Mouse (Mus musculus) stomach, postnatal 0 days (tissue): ENCODE data around the gene Coa3. TPM values are rescaled to one million over a fixed set of nuclear protein-coding genes. Genes with fewer than 3 reads are reported as not detected.

Source experiments
- ATAC-seq: fragments of 200-750 bp; cut with Nextera tagmentation; 2 replicates; pipeline ENCODE4 v1.8.0; 2017; ENCODE audit not compliant: low FRiP score, low TSS enrichment
- DNase-seq: peaks from one replicate; pipeline ENCODE4 v3.0.0-alpha.2; 2016; ENCODE audit warnings: low spot score
- H3K27ac ChIP-seq: fragments of 300-500 bp; sonication (generic); replicated peaks from 2 replicates; pipeline ENCODE4 v1.5.1; 2014; ENCODE audit warnings: mild to moderate bottlenecking, control low read depth
- H3K27me3 ChIP-seq: fragments of 300-500 bp; sonication (generic); 2 replicates; pipeline ENCODE4 v1.6.1; 2014; ENCODE audit warnings: low read length; ENCODE audit not compliant: control insufficient read depth, insufficient read depth
- H3K36me3 ChIP-seq: fragments of 300-500 bp; sonication (generic); 2 replicates; pipeline ENCODE4 v1.6.1; 2014; ENCODE audit warnings: low read length, mixed read lengths; ENCODE audit not compliant: control insufficient read depth, insufficient read depth
- H3K4me1 ChIP-seq: fragments of 300-500 bp; sonication (generic); replicated peaks from 2 replicates; pipeline ENCODE4 v1.6.1; 2014; ENCODE audit warnings: antibody characterized with exemption; ENCODE audit not compliant: control insufficient read depth, insufficient read depth
- H3K4me2 ChIP-seq: fragments of 300-500 bp; sonication (generic); replicated peaks from 2 replicates; pipeline ENCODE4 v1.6.1; 2014; ENCODE audit warnings: low read depth, mild to moderate bottlenecking, control low read depth, moderate library complexity
- H3K4me3 ChIP-seq: fragments of 300-500 bp; sonication (generic); 2 replicates; pipeline ENCODE4 v1.5.1; 2014; ENCODE audit warnings: low read depth, low read length, control low read depth
- H3K9ac ChIP-seq: fragments of 300-500 bp; sonication (generic); 2 replicates; pipeline ENCODE4 v1.6.1; 2014; ENCODE audit warnings: mild to moderate bottlenecking, low read length, control low read depth, mixed read lengths
- H3K9me3 ChIP-seq: fragments of 300-500 bp; sonication (generic); 2 replicates; pipeline ENCODE4 v1.6.1; 2016; ENCODE audit warnings: low read length; ENCODE audit not compliant: control insufficient read depth
- CTCF ChIP-seq: IDR thresholded peaks from 2 replicates; pipeline ENCODE4 v1.5.1; 2016; ENCODE audit warnings: antibody characterized with exemption, low read depth, mild to moderate bottlenecking, moderate library complexity
- EP300 ChIP-seq: optimal IDR thresholded peaks from 2 replicates; pipeline ENCODE3; 2016; ENCODE audit warnings: antibody characterized with exemption
- WGBS: fragments of 180-500 bp; shearing (Covaris S2); extraction: QIAGEN DNeasy Blood & Tissue Kit; methylation state at CpG from one replicate; pipeline ENCODE4 v1.1.7; 2014; 5-methylcytosine and 5-hydroxymethylcytosine counted together
- polyA plus RNA-seq: library from polyadenylated mRNA; unstranded; fragments of >200 nt; fragmentation: Nextera tagmentation; extraction: Ambion mirVana; gene quantifications from 2 replicates; pipeline ENCODE4 v1.2.1, GENCODE M21; 2015

Gene Coa3
- polyA plus RNA-seq, 1 experiment from 2014 or later, result 180 TPM

DNA sequence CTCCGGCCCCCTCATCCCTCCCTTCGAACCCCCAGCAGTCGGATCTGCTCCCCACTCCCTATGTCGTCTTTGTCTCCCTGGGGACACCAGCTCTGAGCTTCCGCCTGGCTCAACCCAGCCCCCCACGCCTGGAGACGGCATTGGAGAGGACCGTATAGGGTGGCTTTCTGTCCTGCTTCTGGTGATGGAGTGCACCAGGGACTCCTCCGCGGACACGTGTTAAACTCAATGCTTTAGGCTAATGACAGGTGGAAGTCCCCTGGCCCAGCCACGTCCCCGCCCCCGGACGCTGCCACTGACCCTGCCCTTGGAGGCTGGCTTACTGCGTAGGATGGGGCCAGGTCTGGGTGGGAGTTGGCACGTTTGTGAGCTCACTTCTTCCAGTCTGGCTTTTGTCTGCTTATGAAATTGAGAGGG lies 37.6 kb upstream of the Coa3 start:
- WGBS, result 0% methylated on average over 17 of the region's 17 CpGs
- ATAC-seq, result peak; percentile 45

GRCm38 (mm10) chr11:101315665-101316500 lies 37.0 kb upstream of the Coa3 start, which contains the start of gene Psme3:
TSS of gene Psme3 (plus strand) at chr11:101316213.
- peak; percentile 94 for ATAC-seq
- peaks cover 3% of the 10 kb centered on the region; the same call in 1 of the 2 replicates for H3K4me1 ChIP-seq
- under 1% methylated on average over 49 of the region's 62 CpGs for WGBS

More for the DNA sequence above, 37.6 kb upstream of the Coa3 start:
- Histone ChIP-seq H3K4me3 (peak overlapping the region; percentile 95), H3K4me2 (peak overlapping the region; percentile 88), H3K9me3 (no peaks in the 10 kb centered on the region), H3K4me1 (peaks cover 3% of the 10 kb centered on the region; the same call in 1 of the 2 replicates), H3K27ac (peak overlapping the region; percentile 78), H3K9ac (peak overlapping the region; percentile 91), H3K27me3 (no peaks in the 10 kb centered on the region), H3K36me3 (peaks cover 22% of the 10 kb centered on the region)
- DNase-seq, result peak; percentile 54
- TF ChIP-seq CTCF (no peak), EP300 (no peak)

DNA sequence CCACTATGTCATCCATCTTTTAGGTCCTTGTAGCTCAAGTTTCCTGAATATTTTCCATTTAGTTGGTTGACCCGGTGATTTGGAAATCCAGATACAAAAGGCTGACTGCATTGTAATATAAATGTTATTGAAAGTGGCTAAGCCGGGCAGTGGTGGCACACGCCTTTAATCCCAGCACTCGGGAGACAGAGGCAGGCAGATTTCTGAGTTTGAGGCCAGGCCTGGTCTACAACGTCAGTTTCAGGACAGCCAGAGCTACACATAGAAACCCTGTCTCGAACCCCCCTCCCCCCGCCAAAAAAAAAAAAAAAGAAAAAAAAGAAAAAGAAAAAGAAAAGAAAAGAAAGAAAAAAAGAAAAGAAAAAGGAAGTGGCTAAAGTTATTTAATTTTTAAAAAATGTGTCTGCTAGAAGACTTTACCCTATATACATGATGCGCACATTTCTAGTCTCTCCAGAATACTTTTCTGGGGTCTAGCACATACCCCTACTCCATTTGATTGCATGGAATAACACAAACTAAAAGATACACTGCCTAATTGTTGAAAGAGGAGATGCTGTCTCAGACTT lies 36.3 kb upstream of the Coa3 start:
- no peak for ATAC-seq
- WGBS, result 76% methylated on average over 8 of the region's 8 CpGs
- TF ChIP-seq CTCF, result no peak
- no peak for TF ChIP-seq EP300

More at GRCm38 (mm10) chr11:101315665-101316500, 37.0 kb upstream of the Coa3 start, which contains the start of gene Psme3:
- Histone ChIP-seq H3K4me2 (peak within 1 kb of the TSS; percentile 88), H3K27me3 (no peaks in the 10 kb centered on the region), H3K9ac (peak within 1 kb of the TSS; percentile 91), H3K27ac (peak within 1 kb of the TSS; percentile 78), H3K4me3 (peak within 1 kb of the TSS; percentile 95), H3K9me3 (no peaks in the 10 kb centered on the region), H3K36me3 (peaks cover 17% of the 10 kb centered on the region)
- peak; percentile 94 for DNase-seq
- peak; percentile 12; the same call in 1 of the 2 replicates for TF ChIP-seq CTCF
- peak; percentile 15 for TF ChIP-seq EP300

GRCm38 (mm10) chr11:101314567-101314966 lies 35.7 kb upstream of the Coa3 start:
- WGBS, result 87% methylated on average over 1 of the region's 1 CpGs
- no peak for DNase-seq
- H3K4me1 ChIP-seq, result peaks cover 3% of the 10 kb centered on the region; the same call in 1 of the 2 replicates
- no peak for ATAC-seq
- H3K27me3 ChIP-seq, result no peaks in the 10 kb centered on the region
- no peak overlapping the region for H3K4me2 ChIP-seq
- no peak overlapping the region for H3K27ac ChIP-seq
- no peaks in the 10 kb centered on the region for H3K9me3 ChIP-seq
- H3K9ac ChIP-seq, result no peak overlapping the region
- H3K36me3 ChIP-seq, result peaks cover 6% of the 10 kb centered on the region; the same call in 1 of the 2 replicates
- no peak overlapping the region for H3K4me3 ChIP-seq
- TF ChIP-seq CTCF, result 0 out of 2 replicates have a peak, but pooled peaks have one; percentile 27
- TF ChIP-seq EP300, result no peak

More for the DNA sequence above, 36.3 kb upstream of the Coa3 start:
- Histone ChIP-seq H3K36me3 (peaks cover 10% of the 10 kb centered on the region; the same call in 1 of the 2 replicates), H3K9ac (peak overlapping the region; percentile 91), H3K27me3 (no peaks in the 10 kb centered on the region), H3K9me3 (no peaks in the 10 kb centered on the region), H3K4me1 (peaks cover 3% of the 10 kb centered on the region; the same call in 1 of the 2 replicates), H3K4me2 (peak overlapping the region; percentile 88), H3K4me3 (peak overlapping the region; percentile 95), H3K27ac (peak overlapping the region; percentile 78)
- no peak for DNase-seq

GRCm38 (mm10) chr11:101312150-101312549 lies 33.2 kb upstream of the Coa3 start:
- Histone ChIP-seq H3K27ac (no peak overlapping the region), H3K36me3 (no peaks in the 10 kb centered on the region), H3K9me3 (no peaks in the 10 kb centered on the region), H3K4me3 (no peak overlapping the region), H3K27me3 (no peaks in the 10 kb centered on the region), H3K9ac (no peak overlapping the region), H3K4me1 (peaks cover 3% of the 10 kb centered on the region; the same call in 1 of the 2 replicates), H3K4me2 (no peak overlapping the region)
- TF ChIP-seq CTCF (no peak), EP300 (no peak)
- 36% methylated on average over 3 of the region's 3 CpGs for WGBS
- ATAC-seq (no peak), DNase-seq (no peak)
